Mouse (Mus musculus): ENCODE data around the gene Pnpla7. TPM values are rescaled to one million over a fixed set of nuclear protein-coding genes. Genes with fewer than 3 reads are reported as not detected.
"Not testable (repeated sequence)": the region's sequence is repeated elsewhere in the genome, so short reads cannot be mapped to it uniquely, and the experiment has no call there.

Gene Pnpla7
- polyA plus RNA-seq, 1 experiment from 2014 or later: 16.7 TPM

GRCm38 (mm10) chr2:24952537-24953055 lies 23.2 kb upstream of the Pnpla7 start:
- TF ChIP-seq CTCF (IDR thresholded peaks at IDR 0.05; ENCODE audit: low read depth): no peak

GRCm38 (mm10) chr2:24960910-24961309 lies 14.9 kb upstream of the Pnpla7 start:
- H3K36me3 ChIP-seq (ENCODE audit: control insufficient read depth, insufficient read depth): peaks cover 21% of the 10 kb centered on the region
- H3K27me3 ChIP-seq (replicated peaks; ENCODE audit: control insufficient read depth, insufficient read depth, low read length): no peaks in the 10 kb centered on the region
- WGBS: 34% methylated on average over 3 of the region's 3 CpGs
- H3K4me3 ChIP-seq (ENCODE audit: low read depth, low read length): no peak overlapping the region
- ATAC-seq: no peak
- no peaks in the 10 kb centered on the region for H3K9me3 ChIP-seq (ENCODE audit: control insufficient read depth)
- H3K9ac ChIP-seq (ENCODE audit: low read depth, low read length): no peak overlapping the region
- peak; percentile 79 for TF ChIP-seq CTCF (IDR thresholded peaks at IDR 0.05; ENCODE audit: low read depth)
- no peaks in the 10 kb centered on the region for H3K4me1 ChIP-seq (replicated peaks; ENCODE audit: control insufficient read depth, insufficient read depth, low read length)
- no peak overlapping the region for H3K27ac ChIP-seq (ENCODE audit: low read depth, low read length)
- no peak overlapping the region for H3K4me2 ChIP-seq (replicated peaks; ENCODE audit: low read depth)

More at GRCm38 (mm10) chr2:24952537-24953055, 23.2 kb upstream of the Pnpla7 start:
- ATAC-seq: no peak
- no peak overlapping the region for H3K9ac ChIP-seq (ENCODE audit: low read depth, low read length)
- H3K4me1 ChIP-seq (replicated peaks; ENCODE audit: control insufficient read depth, insufficient read depth, low read length): peaks cover 5% of the 10 kb centered on the region; the same call in 1 of the 2 replicates
- H3K27me3 ChIP-seq (replicated peaks; ENCODE audit: control insufficient read depth, insufficient read depth, low read length): no peaks in the 10 kb centered on the region
- H3K4me3 ChIP-seq (ENCODE audit: low read depth, low read length): no peak overlapping the region
- 82% methylated on average over 4 of the region's 4 CpGs for WGBS
- H3K36me3 ChIP-seq (ENCODE audit: control insufficient read depth, insufficient read depth): peaks cover 34% of the 10 kb centered on the region
- H3K27ac ChIP-seq (ENCODE audit: low read depth, low read length): no peak overlapping the region
- no peaks in the 10 kb centered on the region for H3K9me3 ChIP-seq (ENCODE audit: control insufficient read depth)
- no peak overlapping the region for H3K4me2 ChIP-seq (replicated peaks; ENCODE audit: low read depth)

- peak; percentile 98 for TF ChIP-seq CTCF (IDR thresholded peaks at IDR 0.05; ENCODE audit: low read depth)
- Histone ChIP-seq H3K4me1 (replicated peaks; ENCODE audit: control insufficient read depth, insufficient read depth, low read length) (no peaks in the 10 kb centered on the region), H3K4me3 (ENCODE audit: low read depth, low read length) (peak within 1 kb of the TSS; percentile 83), H3K9me3 (ENCODE audit: control insufficient read depth) (no peaks in the 10 kb centered on the region), H3K9ac (ENCODE audit: low read depth, low read length) (peak within 1 kb of the TSS; percentile 66), H3K4me2 (replicated peaks; ENCODE audit: low read depth) (peak within 1 kb of the TSS; percentile 78), H3K27ac (ENCODE audit: low read depth, low read length) (0 out of 2 replicates have a peak within 1 kb of the TSS, but pooled peaks have one; percentile 15), H3K27me3 (replicated peaks; ENCODE audit: control insufficient read depth, insufficient read depth, low read length) (no peaks in the 10 kb centered on the region), H3K36me3 (ENCODE audit: control insufficient read depth, insufficient read depth) (peaks cover 23% of the 10 kb centered on the region)
- under 1% methylated on average over 28 of the region's 28 CpGs for WGBS
- peak; percentile 85 for ATAC-seq
Measured at GRCm38 (mm10) chr2:24962304-24963000, 13.4 kb upstream of the Pnpla7 start, which contains the start of gene Dph7. Dph7 (plus strand) TSS chr2:24962400.

- H3K4me3 ChIP-seq (ENCODE audit: low read depth, low read length): no peak overlapping the region
- H3K27me3 ChIP-seq (replicated peaks; ENCODE audit: control insufficient read depth, insufficient read depth, low read length): no peaks in the 10 kb centered on the region
- no peak for ATAC-seq
- 83% methylated on average over 4 of the region's 4 CpGs for WGBS
- no peak overlapping the region for H3K27ac ChIP-seq (ENCODE audit: low read depth, low read length)
- H3K9ac ChIP-seq (ENCODE audit: low read depth, low read length): no peak overlapping the region
- no peak for TF ChIP-seq CTCF (IDR thresholded peaks at IDR 0.05; ENCODE audit: low read depth)
- H3K4me1 ChIP-seq (replicated peaks; ENCODE audit: control insufficient read depth, insufficient read depth, low read length): peaks cover 5% of the 10 kb centered on the region; the same call in 1 of the 2 replicates
- H3K4me2 ChIP-seq (replicated peaks; ENCODE audit: low read depth): no peak overlapping the region
- peaks cover 40% of the 10 kb centered on the region for H3K36me3 ChIP-seq (ENCODE audit: control insufficient read depth, insufficient read depth)
- no peaks in the 10 kb centered on the region for H3K9me3 ChIP-seq (ENCODE audit: control insufficient read depth)
Measured at GRCm38 (mm10) chr2:24970386-24970785, 5.4 kb upstream of the Pnpla7 start.

- H3K36me3 ChIP-seq (ENCODE audit: control insufficient read depth, insufficient read depth): peaks cover 19% of the 10 kb centered on the region; the same call in 1 of the 2 replicates
- 1% methylated on average over 17 of the region's 17 CpGs for WGBS
- peak overlapping the region; percentile 99 for H3K4me2 ChIP-seq (replicated peaks; ENCODE audit: low read depth)
- H3K4me1 ChIP-seq (replicated peaks; ENCODE audit: control insufficient read depth, insufficient read depth, low read length); H3K9me3 ChIP-seq (ENCODE audit: control insufficient read depth); ATAC-seq; H3K27me3 ChIP-seq (replicated peaks; ENCODE audit: control insufficient read depth, insufficient read depth, low read length): not testable (repeated sequence)
- peak overlapping the region; percentile 71 for H3K4me3 ChIP-seq (ENCODE audit: low read depth, low read length)
- peak overlapping the region; percentile 82 for H3K9ac ChIP-seq (ENCODE audit: low read depth, low read length)
- H3K27ac ChIP-seq (ENCODE audit: low read depth, low read length): peak overlapping the region; percentile 89
Measured at GRCm38 (mm10) chr2:24974452-24974851, 1.4 kb upstream of the Pnpla7 start.

GRCm38 (mm10) chr2:24974906-24975703 lies 728 bp upstream of the Pnpla7 start, which contains the start of gene Mrpl41:
Mrpl41 (minus strand) TSS chr2:24975098.
- H3K27ac ChIP-seq (ENCODE audit: low read depth, low read length): peak within 1 kb of the TSS; percentile 89
- peak; percentile 99 for ATAC-seq
- no peaks in the 10 kb centered on the region for H3K9me3 ChIP-seq (ENCODE audit: control insufficient read depth)
- H3K4me2 ChIP-seq (replicated peaks; ENCODE audit: low read depth): peak within 1 kb of the TSS; percentile 99
- peak within 1 kb of the TSS; percentile 82 for H3K9ac ChIP-seq (ENCODE audit: low read depth, low read length)
- no peaks in the 10 kb centered on the region for H3K27me3 ChIP-seq (replicated peaks; ENCODE audit: control insufficient read depth, insufficient read depth, low read length)
- H3K4me1 ChIP-seq (replicated peaks; ENCODE audit: control insufficient read depth, insufficient read depth, low read length): peaks cover 5% of the 10 kb centered on the region; the same call in 1 of the 2 replicates
- peak within 1 kb of the TSS; percentile 71 for H3K4me3 ChIP-seq (ENCODE audit: low read depth, low read length)
- TF ChIP-seq CTCF (IDR thresholded peaks at IDR 0.05; ENCODE audit: low read depth): peak; percentile 6; the same call in 1 of the 2 replicates
- under 1% methylated on average over 64 of the region's 64 CpGs for WGBS
- peaks cover 13% of the 10 kb centered on the region; the same call in 1 of the 2 replicates for H3K36me3 ChIP-seq (ENCODE audit: control insufficient read depth, insufficient read depth)

All from intestine, postnatal 0 days (tissue).